Mouse (Mus musculus) cortical plate, adult 2 months (tissue): ENCODE data around the gene Tpgs1.

Source experiments
- CTCF ChIP-seq: fragments of 200-500 bp; IDR thresholded peaks from 2 replicates; pipeline ENCODE4 v1.5.1; 2011; ENCODE audit warnings: mild to moderate bottlenecking, control low read depth, low read length; ENCODE audit not compliant: insufficient read depth; ENCODE audit errors: extremely low read depth
- POLR2A ChIP-seq: fragments of 200-500 bp; IDR thresholded peaks from 2 replicates; pipeline ENCODE4 v1.6.1; 2011; ENCODE audit warnings: mild to moderate bottlenecking, low read length, control low read depth; ENCODE audit not compliant: insufficient read depth; ENCODE audit errors: extremely low read depth

DNA sequence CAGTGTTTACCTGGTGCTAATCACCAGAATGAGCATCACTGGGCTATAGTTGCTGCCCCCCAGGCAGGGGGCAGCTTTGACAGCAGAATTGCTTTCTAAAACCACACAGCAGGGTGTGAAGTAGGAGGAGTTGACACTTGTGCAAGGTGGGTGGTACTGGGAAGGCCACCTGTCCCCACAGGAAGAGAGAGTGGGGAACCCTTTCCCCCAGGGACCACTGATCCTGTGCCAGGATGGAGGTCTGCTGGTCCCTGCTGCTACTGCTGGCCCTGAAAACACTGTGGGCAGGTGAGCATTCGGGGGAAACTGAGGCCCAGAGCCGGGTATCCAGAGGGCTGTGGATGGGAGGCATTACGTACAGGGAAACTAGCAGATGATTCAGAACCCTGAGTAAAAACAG lies 20.0 kb downstream of the Tpgs1 start:
- TF ChIP-seq POLR2A = no peak
- no peak for TF ChIP-seq CTCF
